Mouse (Mus musculus): ENCODE data around the gene Kmt2a. TPM values are rescaled to one million over a fixed set of nuclear protein-coding genes. Genes with fewer than 3 reads are reported as not detected.

The Kmt2a gene
- polyA plus RNA-seq (2012; fragmentation: generic; extraction: Trizol), result 1 to 10 TPM in 1 of 2 experiments, under 1 TPM in 1; 0.73 to 6.6 TPM

GRCm38 (mm10) chr9:44881221-44881871, at the start of gene Kmt2a:
Kmt2a (minus strand) TSS chr9:44881296.

GRCm38 (mm10) chr9:44920374-44921122, 39.5 kb upstream of the Kmt2a start, which contains the start of gene Atp5l:
Atp5l (minus strand) TSS chr9:44920742.

GRCm38 (mm10) chr9:44802808-44803450, 78.2 kb downstream of the Kmt2a start, which contains the start of gene Ttc36:
Ttc36 (minus strand) TSS chr9:44803072.

GRCm38 (mm10) chr9:44799102-44799957, 81.8 kb downstream of the Kmt2a start, which contains the start of gene Tmem25:
Tmem25 (minus strand) TSS chr9:44799307.

GRCm38 (mm10) chr9:44767101-44768028, 113.7 kb downstream of the Kmt2a start, which contains the start of the genes Arcn1 and Ift46:
Arcn1 (minus strand) TSS chr9:44767845.
Ift46 (plus strand) TSS chr9:44767908.

Other genes starting within 250 kb of the Kmt2a start
- not detected for gene Treh, start 208.1 kb downstream of the Kmt2a start, polyA plus RNA-seq (2012; fragmentation: generic; extraction: Trizol)
- 10 to 100 TPM; 36.0 to 71.8 TPM for gene Phldb1, start 146.1 kb downstream of the Kmt2a start, polyA plus RNA-seq (2012; fragmentation: generic; extraction: Trizol)
- gene Arcn1, start 113.5 kb downstream of the Kmt2a start, polyA plus RNA-seq (2012; fragmentation: generic; extraction: Trizol), result 10 to 100 TPM in 1 of 2 experiments, 1 to 10 TPM in 1; 3.3 to 36.5 TPM
- gene Ift46, start 113.4 kb downstream of the Kmt2a start, polyA plus RNA-seq (2012; fragmentation: generic; extraction: Trizol), result 100 to 1,000 TPM in 1 of 2 experiments, 10 to 100 TPM in 1; 73.3 to 174 TPM
- under 1 TPM; 0.06 to 0.66 TPM for gene Tmem25, start 82.0 kb downstream of the Kmt2a start, polyA plus RNA-seq (2012; fragmentation: generic; extraction: Trizol)
- under 1 TPM; 0.32 to 0.42 TPM for gene Ttc36, start 78.2 kb downstream of the Kmt2a start, polyA plus RNA-seq (2012; fragmentation: generic; extraction: Trizol)
- gene Atp5l, start 39.4 kb upstream of the Kmt2a start, polyA plus RNA-seq (2012; fragmentation: generic; extraction: Trizol), result 100 to 1,000 TPM; 395 to 672 TPM
- gene Ube4a, start 84.3 kb upstream of the Kmt2a start, polyA plus RNA-seq (2012; fragmentation: generic; extraction: Trizol), result 1 to 10 TPM; 1.6 to 9.5 TPM
- gene Cd3g, start 99.1 kb upstream of the Kmt2a start, polyA plus RNA-seq (2012; fragmentation: generic; extraction: Trizol), result not detected
- not detected for gene Cd3d, start 100.5 kb upstream of the Kmt2a start, polyA plus RNA-seq (2012; fragmentation: generic; extraction: Trizol)
- not detected for gene Cd3e, start 128.3 kb upstream of the Kmt2a start, polyA plus RNA-seq (2012; fragmentation: generic; extraction: Trizol)
- not detected for gene Mpzl2, start 158.5 kb upstream of the Kmt2a start, polyA plus RNA-seq (2012; fragmentation: generic; extraction: Trizol)
- gene Mpzl3, start 173.9 kb upstream of the Kmt2a start, polyA plus RNA-seq (2012; fragmentation: generic; extraction: Trizol), result under 1 TPM in 1 of 2 experiments, not detected in 1; 0.01 TPM
- not detected for gene Jaml, start 197.9 kb upstream of the Kmt2a start, polyA plus RNA-seq (2012; fragmentation: generic; extraction: Trizol)
- not detected for gene Scn2b, start 236.5 kb upstream of the Kmt2a start, polyA plus RNA-seq (2012; fragmentation: generic; extraction: Trizol)